Mouse (Mus musculus): ENCODE results near the gene Gm14525. TPM values are rescaled to one million over a fixed set of nuclear protein-coding genes. Genes with fewer than 3 reads are reported as not detected.

Gm14525 gene
- not detected for total RNA-seq (2023)

GRCm38 (mm10) chrX:26702538-26702937 lies at the start of gene Gm14525:
TSS of gene Gm14525 (minus strand) at chrX:26702638.

Other genes with a start within 250 kb of the Gm14525 start
- not detected for gene Slx, start 157.1 kb downstream of the Gm14525 start, total RNA-seq (2023)
- gene Gm6121, start 233.1 kb upstream of the Gm14525 start, total RNA-seq (2023), result not detected